Mouse (Mus musculus) G1E (cell line): ENCODE results near the gene Sorbs1. TPM values are rescaled to one million over a fixed set of nuclear protein-coding genes. Genes with fewer than 3 reads are reported as not detected.

ENCODE experiments used
- ATAC-seq: 2 replicates; pipeline ENCODE4 v1.8.0; 2016; ENCODE audit warnings: mild to moderate bottlenecking; ENCODE audit not compliant: insufficient number of reproducible peaks, poor library complexity, low FRiP score, severe bottlenecking; ENCODE audit errors: extremely low read depth
- DNase-seq: peaks from one replicate; pipeline ENCODE4 v3.0.0; 2012; ENCODE audit warnings: low spot score
- H3K27me3 ChIP-seq: 2 replicates; pipeline ENCODE4 v1.6.1; 2012; ENCODE audit warnings: mild to moderate bottlenecking, low read length, inconsistent platforms; ENCODE audit not compliant: insufficient read depth
- H3K36me3 ChIP-seq: replicated peaks from 2 replicates; pipeline ENCODE3; 2012; ENCODE audit warnings: mild to moderate bottlenecking, inconsistent platforms
- H3K4me1 ChIP-seq: 2 replicates; pipeline ENCODE4 v1.6.1; 2012; ENCODE audit warnings: low read depth, low read length, inconsistent platforms, mixed read lengths; ENCODE audit not compliant: insufficient read depth
- H3K4me3 ChIP-seq: 2 replicates; pipeline ENCODE4 v1.5.1; 2012; ENCODE audit warnings: low read depth, mild to moderate bottlenecking, inconsistent platforms, low read length, moderate library complexity, mixed read lengths
- H3K9me3 ChIP-seq: replicated peaks from 2 replicates; pipeline ENCODE4 v1.6.1; 2012; ENCODE audit warnings: inconsistent platforms
- CTCF ChIP-seq: IDR thresholded peaks from 2 replicates; pipeline ENCODE4 v1.5.1; 2012; ENCODE audit warnings: low read depth, low read length, inconsistent platforms, mixed read lengths
- GATA1 ChIP-seq: IDR thresholded peaks from 2 replicates; pipeline ENCODE4 v1.6.1; 2012; ENCODE audit warnings: borderline replicate concordance, low read length, inconsistent platforms, mixed read lengths
- GATA2 ChIP-seq: IDR thresholded peaks from 2 replicates; pipeline ENCODE4 v1.6.1; 2012; ENCODE audit warnings: low read depth, low read length, inconsistent platforms, borderline replicate concordance
- POLR2AphosphoS5 ChIP-seq: IDR thresholded peaks from 2 replicates; pipeline ENCODE4 v1.6.1; 2012; ENCODE audit warnings: low read depth, low read length, inconsistent platforms; ENCODE audit not compliant: insufficient replicate concordance
- TAL1 ChIP-seq: conservative IDR thresholded peaks from 2 replicates; pipeline ENCODE4 v1.6.1; 2012; ENCODE audit warnings: low read depth, low read length, inconsistent platforms, mixed read lengths
- polyA plus RNA-seq: library from polyadenylated mRNA; stranded (reverse); fragments of >175 nt; gene quantifications from 2 replicates; pipeline ENCODE4 v1.2.3, GENCODE M21; 2012
- total RNA-seq, 2 experiments: library from RNA; stranded (forward) in 1 of 2; stranded (reverse) in 1 of 2; fragments of 200-1000 nt in 1 of 2; fragments of >200 nt in 1 of 2; fragmentation: Nextera tagmentation in 1 of 2; gene quantifications; 2 replicates each; pipeline ENCODE4 v1.2.3; 2014 to 2017

The Sorbs1 gene
- total and polyA plus RNA-seq, 3 experiments: 9.2 to 64.2 (median 19.2) TPM

GRCm38 (mm10) chr19:40346232-40346844 is 167.2 kb downstream of the Sorbs1 start:
- H3K36me3 ChIP-seq: peaks cover 51% of the 10 kb centered on the region

GRCm38 (mm10) chr19:40345684-40346083 is 167.9 kb downstream of the Sorbs1 start:
- TF ChIP-seq GATA2 (no peak), GATA1 (no peak), CTCF (peak; percentile 98), TAL1 (no peak), POLR2AphosphoS5 (no peak)
- Histone ChIP-seq H3K27me3 (no peaks in the 10 kb centered on the region), H3K4me1 (no peaks in the 10 kb centered on the region), H3K36me3 (peaks cover 48% of the 10 kb centered on the region), H3K4me3 (no peak overlapping the region), H3K9me3 (no peaks in the 10 kb centered on the region)
- ATAC-seq (no peak), DNase-seq (peak; percentile 21)

More at GRCm38 (mm10) chr19:40346232-40346844, 167.2 kb downstream of the Sorbs1 start:
- DNase-seq: no peak
- TF ChIP-seq CTCF (no peak), GATA2 (no peak), TAL1 (no peak), GATA1 (no peak), POLR2AphosphoS5 (no peak)
- Histone ChIP-seq H3K27me3 (no peaks in the 10 kb centered on the region), H3K9me3 (no peaks in the 10 kb centered on the region), H3K4me3 (no peak overlapping the region), H3K4me1 (no peaks in the 10 kb centered on the region)
- ATAC-seq: no peak

DNA sequence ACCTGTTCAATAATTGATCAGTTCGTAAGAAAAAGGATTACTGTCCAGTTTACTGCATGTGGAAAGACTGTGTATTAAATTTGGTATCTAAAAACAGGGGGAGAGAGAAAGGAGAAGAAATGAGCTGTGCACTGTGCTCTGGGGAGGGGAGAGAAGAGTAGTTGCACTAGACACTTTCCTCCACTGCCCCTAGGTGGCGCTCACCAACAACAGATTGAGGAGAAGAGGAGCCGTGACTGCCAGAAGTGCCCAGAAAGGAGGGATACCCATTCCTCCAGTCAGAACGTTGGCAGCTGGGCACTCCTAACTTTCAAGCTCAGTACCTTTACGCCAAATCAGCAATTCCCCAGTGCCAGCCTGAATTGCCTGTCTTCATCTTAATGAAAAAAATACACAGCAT is 170.6 kb downstream of the Sorbs1 start:
- peak; percentile 58 for DNase-seq
- Histone ChIP-seq H3K27me3 (no peaks in the 10 kb centered on the region), H3K4me1 (no peaks in the 10 kb centered on the region), H3K36me3 (peaks cover 39% of the 10 kb centered on the region), H3K4me3 (no peak overlapping the region), H3K9me3 (no peaks in the 10 kb centered on the region)
- TF ChIP-seq CTCF (peak; percentile 86), GATA2 (no peak)
- peak; percentile 57; the same call in 1 of the 2 replicates for ATAC-seq

GRCm38 (mm10) chr19:40341141-40341540 is 172.4 kb downstream of the Sorbs1 start:
- H3K36me3 ChIP-seq: peaks cover 33% of the 10 kb centered on the region
- no peak for TF ChIP-seq TAL1
- H3K9me3 ChIP-seq: no peaks in the 10 kb centered on the region
- no peak for ATAC-seq
- no peak overlapping the region for H3K4me3 ChIP-seq
- no peaks in the 10 kb centered on the region for H3K4me1 ChIP-seq
- no peak for DNase-seq
- H3K27me3 ChIP-seq: no peaks in the 10 kb centered on the region

- H3K9me3 ChIP-seq: no peaks in the 10 kb centered on the region
- H3K4me3 ChIP-seq: no peak overlapping the region
- TF ChIP-seq GATA1: no peak
- no peak for TF ChIP-seq GATA2
- TF ChIP-seq TAL1: no peak
- TF ChIP-seq CTCF: no peak
- no peak for TF ChIP-seq POLR2AphosphoS5
- DNase-seq (no peak), ATAC-seq (no peak)
- peaks cover 42% of the 10 kb centered on the region for H3K36me3 ChIP-seq
- H3K4me1 ChIP-seq: no peaks in the 10 kb centered on the region
- no peaks in the 10 kb centered on the region for H3K27me3 ChIP-seq
These were observed 176.9 kb downstream of the Sorbs1 start for GRCm38 (mm10) chr19:40336694-40337093.

DNA sequence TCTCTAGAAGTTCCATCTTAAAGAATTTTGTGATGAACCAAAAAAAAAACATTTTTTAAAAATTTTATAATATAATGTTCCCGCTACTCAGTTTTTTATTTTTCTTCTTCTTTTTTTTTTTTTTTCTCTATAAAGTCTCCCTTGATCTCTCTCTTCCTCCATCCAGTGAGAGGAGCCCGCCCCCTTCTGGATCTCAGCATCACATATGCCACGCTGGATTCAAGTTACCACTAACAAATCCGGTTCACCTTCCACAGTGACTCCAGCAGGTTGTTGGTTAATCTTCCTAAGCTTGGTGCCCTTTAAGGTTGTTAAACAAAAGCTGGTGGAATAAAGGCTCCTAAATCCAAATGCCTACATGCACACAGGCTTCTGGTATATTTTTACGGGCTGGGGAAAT is 179.7 kb downstream of the Sorbs1 start:
- Histone ChIP-seq H3K27me3 (no peaks in the 10 kb centered on the region), H3K4me1 (no peaks in the 10 kb centered on the region), H3K4me3 (no peak overlapping the region), H3K36me3 (peaks cover 47% of the 10 kb centered on the region), H3K9me3 (no peaks in the 10 kb centered on the region)
- TF ChIP-seq GATA2: no peak
- TF ChIP-seq TAL1: no peak
- TF ChIP-seq POLR2AphosphoS5: no peak
- TF ChIP-seq GATA1: no peak
- no peak for TF ChIP-seq CTCF
- no peak for DNase-seq
- no peak for ATAC-seq

DNA sequence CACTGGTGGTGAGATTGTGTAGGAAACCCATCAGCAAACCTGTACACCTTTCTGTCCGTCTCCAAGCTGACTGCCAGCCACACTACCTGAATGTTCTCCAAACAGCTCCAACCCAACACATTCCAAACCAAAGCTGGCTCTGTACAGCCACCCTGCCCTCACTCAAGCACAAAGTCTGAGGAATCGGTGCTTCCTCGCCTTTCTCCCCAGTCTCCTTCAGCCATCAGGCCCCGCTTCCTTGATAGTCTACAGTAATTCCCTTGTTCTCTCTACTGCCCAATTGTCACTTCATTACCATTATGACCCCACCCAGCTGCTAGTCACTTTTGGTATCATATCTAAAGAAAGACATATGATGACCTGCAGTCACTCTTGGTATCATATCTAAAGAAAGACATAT is 180.5 kb downstream of the Sorbs1 start:
- Histone ChIP-seq H3K4me1 (no peaks in the 10 kb centered on the region), H3K27me3 (no peaks in the 10 kb centered on the region), H3K36me3 (peaks cover 46% of the 10 kb centered on the region), H3K9me3 (no peaks in the 10 kb centered on the region), H3K4me3 (no peak overlapping the region)
- ATAC-seq (no peak), DNase-seq (no peak)
- TF ChIP-seq CTCF (no peak), POLR2AphosphoS5 (no peak), TAL1 (no peak), GATA2 (no peak), GATA1 (no peak)
